Mouse (Mus musculus) frontal cortex, postnatal 25 days (tissue): ENCODE measurements around the gene Tspan31.
A peak's percentile ranks its signal among the peaks of the same experiment; 100 is the strongest.

ENCODE experiments used
- DNase-seq, 2 experiments: peaks; one replicate each; pipeline ENCODE4 v3.0.0; 2022; ENCODE audit warnings: low spot score in 2 of 2

Gene Tspan31

GRCm38 (mm10) chr10:127070190-127071121 is at the start of gene Tspan31:
TSS of gene Tspan31 (minus strand) at chr10:127070264.
- DNase-seq: peak in 1 of 2 experiments; percentile 85

GRCm38 (mm10) chr10:127119229-127119628 is 49.2 kb upstream of the Tspan31 start:
- DNase-seq: no peak

- DNase-seq: no peak
Observed at GRCm38 (mm10) chr10:127118470-127118869, 48.4 kb upstream of the Tspan31 start.

GRCm38 (mm10) chr10:127115068-127115467 is 45.0 kb upstream of the Tspan31 start:
- DNase-seq: no peak

GRCm38 (mm10) chr10:127114408-127114807 is 44.3 kb upstream of the Tspan31 start:
- no peak for DNase-seq

- no peak for DNase-seq
Observed at GRCm38 (mm10) chr10:127111001-127111887, 41.2 kb upstream of the Tspan31 start.

- no peak for DNase-seq
Observed at GRCm38 (mm10) chr10:127108262-127108583, 38.2 kb upstream of the Tspan31 start.

- DNase-seq: no peak
Observed at GRCm38 (mm10) chr10:127107563-127108261, 37.6 kb upstream of the Tspan31 start.

- DNase-seq: no peak
Observed at GRCm38 (mm10) chr10:127103631-127104030, 33.6 kb upstream of the Tspan31 start.

GRCm38 (mm10) chr10:127101151-127101550 is 31.1 kb upstream of the Tspan31 start:
- DNase-seq: no peak

GRCm38 (mm10) chr10:127100414-127100813 is 30.4 kb upstream of the Tspan31 start:
- no peak for DNase-seq

- no peak for DNase-seq
Observed at GRCm38 (mm10) chr10:127099868-127100267, 29.8 kb upstream of the Tspan31 start.

GRCm38 (mm10) chr10:127099191-127099590 is 29.1 kb upstream of the Tspan31 start:
- DNase-seq: no peak

GRCm38 (mm10) chr10:127098514-127098913 is 28.4 kb upstream of the Tspan31 start:
- DNase-seq: no peak

- no peak for DNase-seq
Observed at GRCm38 (mm10) chr10:127094382-127094802, 24.3 kb upstream of the Tspan31 start.

- no peak for DNase-seq
Observed at GRCm38 (mm10) chr10:127092742-127093141, 22.7 kb upstream of the Tspan31 start.

- DNase-seq: peak in 1 of 2 experiments; percentile 37
Observed at GRCm38 (mm10) chr10:127091507-127092396, 21.7 kb upstream of the Tspan31 start.

GRCm38 (mm10) chr10:127090560-127091411 is 20.7 kb upstream of the Tspan31 start:
- no peak for DNase-seq

- no peak for DNase-seq
Observed at GRCm38 (mm10) chr10:127085633-127086032, 15.6 kb upstream of the Tspan31 start.

GRCm38 (mm10) chr10:127085052-127085451 is 15.0 kb upstream of the Tspan31 start:
- DNase-seq: no peak
